28 mouse cellular contexts compared by ENCODE assay signal in genomic region chr10:42723275-42724232, GRCm38 (mm10). TPM values are rescaled to one million over a fixed set of nuclear protein-coding genes. Genes with fewer than 3 reads are reported as not detected.
DNase-seq lines count a peak whose midpoint lies in the region; ATAC-seq and TF ChIP-seq lines count a peak whose summit lies in the region.
"Had no signal": no experiment of that assay in that cellular context is flagged by ENCODE, and none has a peak within 500 bp of the region (broad histone marks: within the 10 kb centered on the region; RNA-seq: fewer than 3 reads in every experiment).

No protein-coding gene starts in this region.

- no peaks in the 10 kb centered on the region for H3K9me3 ChIP-seq in liver, embryonic 12.5 days (replicated peaks)
- no peaks in the 10 kb centered on the region for H3K9me3 ChIP-seq in limb, embryonic 12.5 days
- H3K9me3 ChIP-seq: embryonic facial prominence, embryonic 13.5 days; neural tube, embryonic 15.5 days had no signal

- no peak for ATAC-seq in liver, embryonic 12.5 days
- ATAC-seq in limb, embryonic 12.5 days (ENCODE audit: insufficient number of reproducible peaks, insufficient read depth, low FRiP score, low TSS enrichment, low read depth) = no peak
- ATAC-seq: activated CD4-positive, CD25-positive, alpha-beta regulatory T cell, adult 4 months; CD4-positive, CD25-positive, alpha-beta regulatory T cell, adult 4 months; hindbrain, embryonic 16.5 days; midbrain, embryonic 16.5 days; Patski had no signal

- H3K27ac ChIP-seq in liver, adult 2 months (replicated peaks; ENCODE audit: insufficient read depth, low read depth, low read length) = peak overlapping the region; percentile 80
- no peak overlapping the region for H3K27ac ChIP-seq in liver, embryonic 12.5 days
- peak overlapping the region; percentile 69 for H3K27ac ChIP-seq in limb, embryonic 12.5 days
- H3K27ac ChIP-seq: embryonic facial prominence, embryonic 13.5 days; heart, adult 2 months; left cerebral cortex, adult 2 months; neural tube, embryonic 15.5 days had no signal

- H3K79me2 ChIP-seq in liver, adult 2 months (ENCODE audit: control insufficient read depth, insufficient read depth, low read length) = no peaks in the 10 kb centered on the region

- no peak for TF ChIP-seq CTCF in liver, adult 2 months (IDR thresholded peaks at IDR 0.05; ENCODE audit: low read depth, low read length)

- H3K4me1 ChIP-seq in liver, adult 2 months (ENCODE audit: control insufficient read depth, insufficient read depth, low read length) = peaks cover 10% of the 10 kb centered on the region
- H3K4me1 ChIP-seq in liver, embryonic 12.5 days = no peaks in the 10 kb centered on the region
- H3K4me1 ChIP-seq in limb, embryonic 12.5 days (replicated peaks) = peaks cover 15% of the 10 kb centered on the region
- H3K4me1 ChIP-seq: megakaryocyte, embryonic 14.5 days; neural tube, embryonic 15.5 days had no signal

- H3K4me3 ChIP-seq in liver, adult 2 months (ENCODE audit: insufficient read depth, low read depth, low read length) = no peak overlapping the region
- H3K4me3 ChIP-seq in liver, embryonic 12.5 days = no peak overlapping the region
- H3K4me3 ChIP-seq in limb, embryonic 12.5 days (replicated peaks) = no peak overlapping the region
- H3K4me3 ChIP-seq: embryonic facial prominence, embryonic 13.5 days; heart, adult 2 months; left cerebral cortex, adult 2 months; megakaryocyte, embryonic 14.5 days; neural tube, embryonic 15.5 days had no signal

- no peak for TF ChIP-seq POLR2A in liver, adult 2 months (IDR thresholded peaks at IDR 0.05; ENCODE audit: extremely low read depth, insufficient read depth, low read length)

- H3K27me3 ChIP-seq in liver, adult 2 months (ENCODE audit: control insufficient read depth, insufficient read depth, low read length) = no peaks in the 10 kb centered on the region
- 0 out of 2 replicates have a peak, but pooled peaks cover 9% of the 10 kb centered on the region for H3K27me3 ChIP-seq in liver, embryonic 12.5 days (replicated peaks)
- peaks cover 7% of the 10 kb centered on the region for H3K27me3 ChIP-seq in limb, embryonic 12.5 days
- H3K27me3 ChIP-seq: neural tube, embryonic 15.5 days; Patski had no signal

- DNase-seq in adrenal gland, adult 2 months = peak; percentile 18
- no peak for DNase-seq in adrenal gland, postnatal 25 days
- DNase-seq in liver, adult 2 months (ENCODE audit: extremely low read depth, low read depth, low spot score) = peak; percentile 96
- DNase-seq in forelimb bud, embryonic 11.5 days (ENCODE audit: low read depth, low spot score) = peak; percentile 11
- no peak for DNase-seq in testis, postnatal 10 days (ENCODE audit: low spot score)
- no peak for DNase-seq in heart, postnatal 4 days
- DNase-seq: cerebellum, adult 11-12 months; cerebellum, postnatal 14 days; gastrocnemius, postnatal 10 days; heart, adult 2 months; heart, postnatal 36 days; kidney, adult 2 months; kidney, postnatal 14 days; left cerebral cortex, postnatal 4 days; lung, postnatal 10 days; right cerebral cortex, postnatal 4 days; thymus, postnatal 36 days had no signal

- H3K36me3 ChIP-seq in liver, adult 2 months (ENCODE audit: control insufficient read depth, insufficient read depth, low read length) = no peaks in the 10 kb centered on the region
- H3K36me3 ChIP-seq in liver, embryonic 12.5 days = no peaks in the 10 kb centered on the region
- no peaks in the 10 kb centered on the region for H3K36me3 ChIP-seq in limb, embryonic 12.5 days
- H3K36me3 ChIP-seq: embryonic facial prominence, embryonic 13.5 days; neural tube, embryonic 15.5 days had no signal

- H3K9ac ChIP-seq in liver, adult 2 months (ENCODE audit: low read depth, low read length) = no peak overlapping the region
- no peak overlapping the region for H3K9ac ChIP-seq in liver, embryonic 12.5 days
- no peak overlapping the region for H3K9ac ChIP-seq in limb, embryonic 12.5 days (replicated peaks)
- H3K9ac ChIP-seq: embryonic facial prominence, embryonic 13.5 days; neural tube, embryonic 15.5 days had no signal

- WGBS in liver, adult 2 months = 30% methylated on average over 13 of the region's 13 CpGs
- WGBS in liver, embryonic 12.5 days (ENCODE audit: insufficient replicate concordance) = 71% methylated on average over 13 of the region's 13 CpGs
- WGBS in limb, embryonic 12.5 days = 33% methylated on average over 13 of the region's 13 CpGs

- no peak overlapping the region for H3K4me2 ChIP-seq in liver, embryonic 12.5 days
- H3K4me2 ChIP-seq in limb, embryonic 12.5 days = peak overlapping the region; percentile 30; the same call in 1 of the 2 replicates
- H3K4me2 ChIP-seq: embryonic facial prominence, embryonic 13.5 days; neural tube, embryonic 15.5 days had no signal

RNA-seq across cellular contexts. Expression of gene Sec63, which starts 37.7 kb away (rescaled TPM):
- total RNA-seq in adrenal gland, adult 2 months (2021) = 10 to 100 TPM; 65.6 to 81.1 TPM
- 7.0 and 7.1 TPM in 2 replicates for polyA plus RNA-seq in adrenal gland, adult 2 months (2012; rRNA removed)
- 70.0 and 75.3 TPM in 2 replicates for total RNA-seq in adrenal gland, postnatal 25 days (2021)
- 36.7 and 42.8 TPM in 2 replicates for total RNA-seq in liver, adult 2 months (2014; rRNA removed)
- polyA plus RNA-seq in liver, adult 2 months (2012; rRNA removed) = 12.5 and 13.6 TPM in 2 replicates
- 13.1 TPM in 2 replicates for polyA plus RNA-seq in liver, embryonic 12.5 days (2016; fragmentation: Nextera tagmentation; extraction: Ambion mirVana)
- polyA plus RNA-seq in limb, embryonic 12.5 days (2016; fragmentation: Nextera tagmentation; extraction: Ambion mirVana) = 28.6 and 33.5 TPM in 2 replicates
- total RNA-seq in heart, postnatal 4 days (2021) = 10 to 100 TPM; 34.4 to 35.9 TPM

Comparison
In these comparisons a context has a peak if more than half of its experiments do, and no peak if none do; other contexts are left out.
1. DNase-seq: peak in adrenal gland, adult 2 months (single experiment), liver, adult 2 months (single experiment) and forelimb bud, embryonic 11.5 days (single experiment); none in adrenal gland, postnatal 25 days (single experiment), testis, postnatal 10 days (single experiment) and heart, postnatal 4 days (single experiment).